Mouse (Mus musculus) bone marrow, adult 2 months (tissue): ENCODE results near the gene Tmem170. TPM values are rescaled to one million over a fixed set of nuclear protein-coding genes. Genes with fewer than 3 reads are reported as not detected.
A peak's percentile ranks its signal among the peaks of the same experiment; 100 is the strongest.

Experiments
- H3K27ac ChIP-seq: fragments of 200-500 bp; 2 replicates; pipeline ENCODE4 v1.5.1; 2012; ENCODE audit warnings: low read depth, mild to moderate bottlenecking, control low read depth, inconsistent platforms, low read length; ENCODE audit not compliant: control insufficient read depth, poor library complexity, insufficient read depth
- H3K4me1 ChIP-seq: fragments of 200-500 bp; 2 replicates; pipeline ENCODE4 v1.6.1; 2011; ENCODE audit warnings: low read length; ENCODE audit not compliant: control insufficient read depth, insufficient read depth
- H3K4me3 ChIP-seq: fragments of 200-500 bp; replicated peaks from 2 replicates; pipeline ENCODE3; 2011; ENCODE audit warnings: mild to moderate bottlenecking, low read depth, low read length, control low read depth; ENCODE audit not compliant: control insufficient read depth
- CTCF ChIP-seq: fragments of 200-500 bp; IDR thresholded peaks from 2 replicates; pipeline ENCODE4 v1.5.1; 2011; ENCODE audit warnings: low read length, control low read depth; ENCODE audit not compliant: control insufficient read depth, insufficient read depth
- POLR2A ChIP-seq: fragments of 200-500 bp; IDR thresholded peaks from 2 replicates; pipeline ENCODE4 v1.6.1; 2011; ENCODE audit warnings: low read depth, mild to moderate bottlenecking, control low read depth, low read length, borderline replicate concordance; ENCODE audit not compliant: control insufficient read depth
- WGBS: fragments of 180-500 bp; shearing (Covaris S2); methylation state at CpG from one replicate; pipeline ENCODE4 v1.1.7; 2018; 5-methylcytosine and 5-hydroxymethylcytosine counted together
- polyA plus RNA-seq: library from polyadenylated mRNA; stranded (reverse); fragments of >200 nt; gene quantifications from 2 replicates; pipeline ENCODE4 v1.2.4, GENCODE M21; 2011; ENCODE audit warnings: low replicate concordance; ENCODE audit not compliant: missing spikeins, insufficient read depth, insufficient read length

Tmem170 gene
- polyA plus RNA-seq, 1 experiment: 5.0 TPM

DNA sequence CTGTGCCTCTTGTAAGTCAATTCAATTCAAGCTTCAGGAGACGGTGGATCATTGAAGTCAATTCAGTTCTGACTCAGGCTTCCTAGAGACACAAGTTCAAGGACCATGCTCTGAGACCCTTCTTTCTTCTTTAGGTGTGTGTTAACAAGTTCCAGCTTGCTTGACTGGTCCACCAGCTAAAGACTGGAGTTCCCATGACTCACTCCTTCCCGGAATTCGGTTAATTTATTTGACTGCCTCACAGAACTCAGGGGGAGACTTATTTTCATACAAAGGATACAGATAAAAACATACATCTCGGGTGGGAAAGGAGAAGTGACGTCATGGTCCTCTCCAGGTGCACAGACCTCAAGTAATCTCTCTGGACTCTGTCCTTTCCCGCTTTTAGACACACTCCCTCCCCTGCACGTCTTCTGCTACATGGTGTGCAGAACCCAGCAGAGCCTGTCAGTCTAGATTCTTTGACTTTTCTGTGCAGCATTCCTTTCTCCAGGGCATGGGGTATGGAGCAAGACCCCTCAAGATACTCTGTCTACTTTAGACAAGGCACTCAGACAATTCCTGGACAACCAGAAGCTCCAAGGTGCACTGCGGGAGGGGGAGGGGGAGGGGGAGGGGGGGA lies 29.1 kb upstream of the Tmem170 start:
- no peaks in the 10 kb centered on the region for H3K4me1 ChIP-seq
- TF ChIP-seq CTCF (no peak), POLR2A (no peak)
- WGBS: 36% methylated on average over 8 of the region's 8 CpGs
- no peak overlapping the region for H3K4me3 ChIP-seq
- H3K27ac ChIP-seq: no peak overlapping the region

DNA sequence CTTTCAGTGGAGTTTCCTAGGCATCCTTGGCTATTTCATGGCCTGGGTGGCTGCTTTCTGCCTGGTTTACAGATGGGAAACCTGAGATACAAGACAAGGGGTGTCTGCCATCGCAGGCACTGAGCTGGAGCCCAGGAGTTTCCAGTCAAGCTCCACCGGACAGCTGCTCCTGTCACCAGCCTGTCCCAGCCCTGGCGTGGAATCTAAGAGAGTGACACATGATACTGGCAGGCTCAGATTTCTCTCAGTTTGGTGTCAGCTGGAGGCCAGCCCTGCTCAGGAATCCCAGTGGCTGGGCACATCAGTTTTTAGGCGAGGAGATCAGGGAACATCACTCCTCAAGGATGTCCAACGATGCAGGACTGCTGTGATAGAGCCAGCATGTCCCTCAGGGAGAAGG lies 25.5 kb upstream of the Tmem170 start:
- no peaks in the 10 kb centered on the region for H3K4me1 ChIP-seq
- no peak for TF ChIP-seq CTCF
- no peak for TF ChIP-seq POLR2A
- WGBS: 71% methylated on average over 5 of the region's 5 CpGs
- H3K4me3 ChIP-seq: no peak overlapping the region
- H3K27ac ChIP-seq: no peak overlapping the region

DNA sequence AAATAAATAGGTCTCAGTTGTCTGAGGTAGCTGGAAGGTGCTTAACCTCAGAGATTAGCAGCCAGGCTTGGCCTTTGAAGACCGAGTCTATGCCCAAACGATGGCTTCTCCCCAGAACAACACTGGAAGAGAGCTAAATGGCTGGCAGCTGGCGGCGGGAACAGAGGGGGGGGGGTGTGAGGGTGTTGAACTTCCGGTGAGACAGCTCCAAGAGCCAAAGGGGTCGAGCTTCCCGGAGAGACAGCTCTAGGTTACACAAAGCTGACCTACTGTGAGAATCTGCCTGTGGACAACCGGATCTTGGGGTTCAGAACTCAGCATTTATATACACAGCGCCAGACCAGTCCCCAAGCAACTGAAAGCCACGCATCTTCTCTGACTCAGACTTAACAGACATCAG lies 22.0 kb upstream of the Tmem170 start:
- H3K4me1 ChIP-seq: no peaks in the 10 kb centered on the region
- H3K27ac ChIP-seq: no peak overlapping the region
- 57% methylated on average over 10 of the region's 10 CpGs for WGBS
- H3K4me3 ChIP-seq: no peak overlapping the region
- TF ChIP-seq POLR2A: no peak
- no peak for TF ChIP-seq CTCF

DNA sequence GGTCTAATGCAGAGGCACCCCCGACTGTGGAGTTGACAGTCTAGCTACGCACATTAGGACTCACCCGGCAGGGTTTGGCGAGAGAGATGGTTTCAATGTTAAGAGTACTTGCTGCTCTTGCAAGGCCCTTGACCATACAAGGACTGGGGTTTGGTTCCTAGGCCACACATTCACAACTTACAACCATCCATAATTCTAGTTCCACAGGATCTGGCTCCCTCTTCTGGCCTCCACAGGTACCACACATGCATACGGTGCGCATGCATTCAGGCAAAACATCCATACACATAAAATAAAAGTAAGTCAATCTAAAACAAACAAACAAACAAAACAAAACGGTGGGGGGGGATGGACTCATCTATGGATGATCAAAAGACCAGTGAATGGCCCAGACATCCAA lies 18.4 kb upstream of the Tmem170 start:
- TF ChIP-seq POLR2A: no peak
- peak; percentile 55 for TF ChIP-seq CTCF
- 86% methylated on average over 7 of the region's 7 CpGs for WGBS
- H3K27ac ChIP-seq: no peak overlapping the region

DNA sequence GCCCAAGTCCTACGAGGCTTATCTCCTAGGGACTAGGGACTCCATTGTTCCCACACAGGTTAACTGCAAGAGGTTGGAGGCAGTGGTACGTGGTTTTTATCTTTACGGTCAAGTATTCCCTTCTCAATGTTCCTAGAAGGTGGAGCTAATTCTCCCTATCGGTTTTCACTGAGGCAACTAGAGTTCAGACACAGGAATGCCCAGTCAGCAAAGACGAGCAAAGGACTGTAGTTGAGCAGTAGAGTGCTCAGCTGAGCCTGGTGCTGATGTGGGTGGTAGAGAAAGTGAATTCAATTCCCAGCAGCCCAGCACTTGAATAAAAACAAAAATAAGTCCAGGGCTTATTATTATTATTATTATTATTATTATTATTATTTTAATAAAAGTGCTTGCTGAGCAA lies 16.1 kb upstream of the Tmem170 start:
- WGBS: 43% methylated on average over 5 of the region's 5 CpGs
- Histone ChIP-seq H3K4me1 (no peaks in the 10 kb centered on the region), H3K27ac (no peak overlapping the region), H3K4me3 (no peak overlapping the region)
- no peak for TF ChIP-seq POLR2A
- no peak for TF ChIP-seq CTCF

More for the DNA sequence above, 18.4 kb upstream of the Tmem170 start:
- Histone ChIP-seq H3K4me1 (no peaks in the 10 kb centered on the region), H3K4me3 (no peak overlapping the region)

DNA sequence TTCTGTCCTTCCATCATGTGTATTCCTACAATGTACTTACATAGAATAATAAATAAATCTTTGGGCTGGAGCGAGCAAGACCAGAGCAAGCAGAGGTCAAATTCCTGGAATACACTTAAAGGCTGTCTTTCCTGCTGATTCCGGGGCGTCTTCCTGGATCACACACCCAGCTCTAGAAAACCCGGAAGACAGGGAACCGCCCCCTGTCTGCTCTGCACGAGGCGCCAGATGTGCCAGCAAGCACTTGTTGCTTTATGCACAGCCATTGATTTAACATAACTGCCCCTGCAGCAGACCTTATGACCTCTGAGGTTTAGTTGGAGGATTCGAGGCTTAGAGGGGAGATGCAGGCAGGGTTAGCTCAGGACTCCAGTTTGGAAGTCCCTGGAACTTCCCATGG lies 15.4 kb upstream of the Tmem170 start:
- Histone ChIP-seq H3K4me1 (no peaks in the 10 kb centered on the region), H3K4me3 (no peak overlapping the region), H3K27ac (no peak overlapping the region)
- TF ChIP-seq CTCF (no peak), POLR2A (no peak)
- 21% methylated on average over 8 of the region's 8 CpGs for WGBS

DNA sequence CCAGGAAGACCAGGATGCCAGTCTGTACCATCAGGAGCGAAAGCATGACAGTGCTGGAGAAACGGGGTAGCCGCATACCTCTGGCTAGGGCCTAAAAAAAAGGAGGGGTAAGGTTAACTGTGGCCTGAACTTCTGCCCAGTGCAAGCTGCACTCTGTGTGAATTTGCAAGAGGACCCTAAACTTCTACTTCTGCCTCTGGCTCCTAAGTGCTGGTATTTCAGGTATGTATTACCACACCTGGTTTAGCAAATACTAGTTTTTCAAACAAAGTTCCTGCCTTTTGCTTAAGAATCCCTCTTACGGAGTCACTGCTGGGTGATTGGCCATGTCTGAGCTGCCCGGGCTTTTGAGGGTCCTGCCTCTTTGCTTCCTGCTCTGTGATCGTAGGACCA lies 14.4 kb upstream of the Tmem170 start:
- H3K27ac ChIP-seq: no peak overlapping the region
- no peaks in the 10 kb centered on the region for H3K4me1 ChIP-seq
- H3K4me3 ChIP-seq: no peak overlapping the region
- WGBS: 52% methylated on average over 6 of the region's 6 CpGs
- TF ChIP-seq POLR2A (no peak), CTCF (no peak)

DNA sequence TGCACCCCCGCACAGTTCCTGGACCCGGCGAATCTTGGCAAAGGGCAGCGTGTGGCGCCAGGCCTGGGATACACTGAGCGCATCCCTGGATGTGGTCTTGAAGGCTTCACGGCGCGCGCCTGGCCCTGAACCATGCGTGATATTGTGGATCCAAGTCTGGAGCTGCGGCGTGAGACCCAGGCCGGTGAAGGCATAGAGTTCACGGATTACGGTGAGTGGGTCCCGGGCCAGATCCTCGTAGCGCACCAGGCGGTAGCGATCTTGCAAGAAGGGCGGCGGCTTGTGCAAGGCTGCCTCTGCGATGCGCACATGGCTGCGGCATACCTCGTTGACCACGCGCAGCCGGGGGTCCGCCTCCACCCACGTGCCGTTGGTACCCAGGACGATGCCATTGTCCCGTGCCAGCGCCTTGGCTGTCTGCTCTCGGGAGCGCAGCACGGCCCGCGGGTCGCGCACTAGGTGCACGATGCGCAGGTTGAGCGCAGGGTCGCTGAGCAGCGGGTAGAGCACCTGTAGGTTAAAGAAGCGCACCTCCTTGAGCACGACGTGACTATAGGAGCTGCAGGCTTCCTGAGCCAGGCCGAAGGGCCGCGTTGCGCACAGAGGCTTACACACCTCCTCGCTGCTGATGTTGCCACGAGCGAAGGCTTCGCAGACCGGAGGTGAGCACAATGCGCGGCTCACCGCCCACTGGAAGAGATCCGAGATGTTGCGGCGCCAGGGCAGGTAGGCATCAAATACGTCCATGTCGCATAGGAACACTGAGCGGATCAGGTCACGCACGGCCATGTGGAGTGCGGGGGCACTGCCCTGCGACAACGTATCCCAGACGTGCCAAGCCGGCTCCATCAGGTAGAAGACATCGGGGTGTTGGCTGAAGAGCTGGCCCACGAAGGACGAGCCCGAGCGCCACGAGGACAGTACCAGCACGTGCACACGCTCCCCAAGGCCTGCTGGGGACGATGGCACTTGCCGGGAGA lies 13.7 kb upstream of the Tmem170 start:
- Histone ChIP-seq H3K27ac (no peak overlapping the region), H3K4me1 (no peaks in the 10 kb centered on the region), H3K4me3 (no peak overlapping the region)
- TF ChIP-seq POLR2A (no peak; the same call in 1 of the 2 replicates), CTCF (no peak)
- 18% methylated on average over 86 of the region's 86 CpGs for WGBS

DNA sequence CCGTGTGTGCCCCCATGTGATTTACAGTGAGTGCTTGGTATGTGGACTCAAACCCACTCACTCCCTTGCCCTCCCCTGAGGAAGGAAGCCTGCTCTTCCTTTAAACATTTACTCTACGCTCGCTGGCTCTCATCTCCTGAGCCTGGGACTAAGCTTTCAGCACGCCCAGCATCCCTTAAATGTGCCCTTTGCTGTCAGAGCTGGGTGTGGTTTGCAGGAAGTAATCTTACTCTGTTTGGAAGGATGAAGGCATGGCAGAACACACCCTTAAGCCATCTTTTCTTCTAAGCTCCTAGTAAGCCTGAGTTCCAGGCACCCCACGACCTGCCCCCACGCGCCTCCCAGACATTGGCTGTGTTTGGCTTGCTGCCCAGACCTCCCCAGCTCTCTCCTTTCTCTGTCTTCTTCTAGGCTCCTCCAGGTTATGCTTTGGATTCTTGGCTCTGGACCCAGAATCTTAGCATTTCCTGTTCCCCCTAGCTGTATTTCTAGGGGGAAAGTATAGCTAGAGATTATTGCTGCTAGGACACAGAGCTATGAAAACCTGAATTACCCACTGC lies 11.6 kb upstream of the Tmem170 start:
- H3K27ac ChIP-seq: no peak overlapping the region
- H3K4me1 ChIP-seq: no peaks in the 10 kb centered on the region
- no peak overlapping the region for H3K4me3 ChIP-seq
- TF ChIP-seq CTCF: no peak
- TF ChIP-seq POLR2A: no peak
- WGBS: 45% methylated on average over 7 of the region's 7 CpGs
